Mouse (Mus musculus) kidney, postnatal 25 days (tissue): ENCODE results near the gene Rasl11a.
"Not testable (repeated sequence)": the region's sequence is repeated elsewhere in the genome, so short reads cannot be mapped to it uniquely, and the experiment has no call there.

Experiments
- DNase-seq, 2 experiments: peaks; one replicate each; pipeline ENCODE4 v3.0.0; 2021; ENCODE audit warnings: mixed read lengths in 2 of 2

Rasl11a gene

GRCm38 (mm10) chr5:146844301-146844941 lies 450 bp upstream of the Rasl11a start:
- no peak for DNase-seq

- no peak for DNase-seq
Observed at GRCm38 (mm10) chr5:146846489-146846888, 1.6 kb downstream of the Rasl11a start.

- no peak for DNase-seq
Observed at GRCm38 (mm10) chr5:146848936-146849582, 4.2 kb downstream of the Rasl11a start.

GRCm38 (mm10) chr5:146856106-146856505 lies 11.2 kb downstream of the Rasl11a start:
- DNase-seq: no peak

GRCm38 (mm10) chr5:146857620-146858019 lies 12.7 kb downstream of the Rasl11a start:
- DNase-seq: no peak

- DNase-seq: no peak
Observed at GRCm38 (mm10) chr5:146858772-146859171, 13.9 kb downstream of the Rasl11a start.

- DNase-seq: no peak
Observed at GRCm38 (mm10) chr5:146859246-146859645, 14.4 kb downstream of the Rasl11a start.

GRCm38 (mm10) chr5:146860222-146860998 lies 15.5 kb downstream of the Rasl11a start:
- no peak for DNase-seq

GRCm38 (mm10) chr5:146861588-146861987 lies 16.7 kb downstream of the Rasl11a start:
- DNase-seq: no peak

- DNase-seq: no peak
Observed at GRCm38 (mm10) chr5:146865511-146865910, 20.6 kb downstream of the Rasl11a start.

GRCm38 (mm10) chr5:146866277-146866676 lies 21.4 kb downstream of the Rasl11a start:
- no peak for DNase-seq

GRCm38 (mm10) chr5:146867246-146867945 lies 22.5 kb downstream of the Rasl11a start:
- DNase-seq: peak; percentile 32 to 50

- no peak for DNase-seq
Observed at GRCm38 (mm10) chr5:146867946-146868314, 23.1 kb downstream of the Rasl11a start.

- no peak for DNase-seq
Observed at GRCm38 (mm10) chr5:146872981-146873631, 28.2 kb downstream of the Rasl11a start.

GRCm38 (mm10) chr5:146876024-146876423 lies 31.2 kb downstream of the Rasl11a start:
- DNase-seq: no peak

- not testable (repeated sequence) for DNase-seq
Observed at GRCm38 (mm10) chr5:146877882-146878281, 33.0 kb downstream of the Rasl11a start.

GRCm38 (mm10) chr5:146882261-146882660 lies 37.4 kb downstream of the Rasl11a start:
- DNase-seq: no peak

GRCm38 (mm10) chr5:146883053-146883452 lies 38.2 kb downstream of the Rasl11a start:
- DNase-seq: no peak

- DNase-seq: no peak
Observed at GRCm38 (mm10) chr5:146883486-146884272, 38.8 kb downstream of the Rasl11a start.

GRCm38 (mm10) chr5:146891127-146891526 lies 46.3 kb downstream of the Rasl11a start:
- DNase-seq: peak in 1 of 2 experiments; percentile 9

GRCm38 (mm10) chr5:146892904-146893303 lies 48.0 kb downstream of the Rasl11a start:
- DNase-seq: no peak
